Mouse (Mus musculus) retina, adult 2 months (tissue): ENCODE data around the gene Galntl5.
"Not testable (repeated sequence)": the region's sequence is repeated elsewhere in the genome, so short reads cannot be mapped to it uniquely, and the experiment has no call there.

Experiments used
- DNase-seq: peaks from one replicate; pipeline ENCODE4 v3.0.0-alpha.2; 2012; ENCODE audit warnings: low read depth, low spot score

Gene Galntl5

GRCm38 (mm10) chr5:25181004-25181531 lies at the start of gene Galntl5:
Gene Galntl5 (plus strand): TSS chr5:25181460.
- DNase-seq: no peak

- no peak for DNase-seq
These were observed 34.6 kb upstream of the Galntl5 start for GRCm38 (mm10) chr5:25146705-25147104.

GRCm38 (mm10) chr5:25149331-25149965 lies 31.8 kb upstream of the Galntl5 start:
- no peak for DNase-seq

GRCm38 (mm10) chr5:25153491-25153890 lies 27.8 kb upstream of the Galntl5 start:
- no peak for DNase-seq

GRCm38 (mm10) chr5:25153996-25154395 lies 27.3 kb upstream of the Galntl5 start:
- DNase-seq: no peak

GRCm38 (mm10) chr5:25154823-25155222 lies 26.4 kb upstream of the Galntl5 start:
- DNase-seq: no peak

GRCm38 (mm10) chr5:25155351-25155750 lies 25.9 kb upstream of the Galntl5 start:
- DNase-seq: no peak

- no peak for DNase-seq
These were observed 24.1 kb upstream of the Galntl5 start for GRCm38 (mm10) chr5:25157136-25157535.

- DNase-seq: no peak
These were observed 20.7 kb upstream of the Galntl5 start for GRCm38 (mm10) chr5:25160515-25160914.

- no peak for DNase-seq
These were observed 18.3 kb upstream of the Galntl5 start for GRCm38 (mm10) chr5:25162981-25163380.

GRCm38 (mm10) chr5:25163938-25164337 lies 17.3 kb upstream of the Galntl5 start:
- no peak for DNase-seq

GRCm38 (mm10) chr5:25164341-25164740 lies 16.9 kb upstream of the Galntl5 start:
- no peak for DNase-seq

GRCm38 (mm10) chr5:25165102-25165788 lies 16.0 kb upstream of the Galntl5 start:
- DNase-seq: no peak

- no peak for DNase-seq
These were observed 15.5 kb upstream of the Galntl5 start for GRCm38 (mm10) chr5:25165789-25166135.

- no peak for DNase-seq
These were observed 14.6 kb upstream of the Galntl5 start for GRCm38 (mm10) chr5:25166665-25167064.

- DNase-seq: not testable (repeated sequence)
These were observed 3.3 kb upstream of the Galntl5 start for GRCm38 (mm10) chr5:25177937-25178336.

- not testable (repeated sequence) for DNase-seq
These were observed 2.7 kb upstream of the Galntl5 start for GRCm38 (mm10) chr5:25178543-25178942.

- DNase-seq: no peak
These were observed 2.0 kb upstream of the Galntl5 start for GRCm38 (mm10) chr5:25179284-25179683.

- DNase-seq: no peak
These were observed 1.2 kb upstream of the Galntl5 start for GRCm38 (mm10) chr5:25179936-25180488.

- DNase-seq: no peak
These were observed 2.3 kb downstream of the Galntl5 start for GRCm38 (mm10) chr5:25183595-25183994.

- no peak for DNase-seq
These were observed 3.3 kb downstream of the Galntl5 start for GRCm38 (mm10) chr5:25184594-25184993.

- peak; percentile 28 for DNase-seq
These were observed 6.5 kb downstream of the Galntl5 start for GRCm38 (mm10) chr5:25187727-25188126.

- DNase-seq: no peak
These were observed 7.5 kb downstream of the Galntl5 start for GRCm38 (mm10) chr5:25188802-25189201.
